Mouse (Mus musculus) embryonic stem cell, embryonic (primary cell): ENCODE data around the gene Sppl2b.

Experiments
- CTCF ChIA-PET, 4 experiments: fragments of 300-600 bp in 2 of 4; fragments of 350-600 bp in 2 of 4; sonication (Branson Sonifier 250); formaldehyde crosslinking; loops; one replicate each; lab custom pipeline; 2022; ENCODE audit warnings: inconsistent platforms in 2 of 4; lab: Charles Lee
- POLR2A ChIA-PET, 4 experiments: fragments of 300-600 bp in 2 of 4; fragments of 350-600 bp in 2 of 4; sonication (Branson Sonifier 250); formaldehyde crosslinking; loops; one replicate each; lab custom pipeline; 2022; ENCODE audit warnings: antibody characterized with exemption in 4 of 4, inconsistent platforms in 1 of 4; lab: Charles Lee

The Sppl2b gene

GRCm38 (mm10) chr10:80854913-80855748, at the start of gene Sppl2b, which contains the start of gene Lsm7:
TSS of gene Sppl2b (plus strand) at chr10:80855275.
TSS of gene Lsm7 (minus strand) at chr10:80855209.
- ChIA-PET POLR2A (interaction anchor here (0.5 to 6.4 kb wide), 35 partner anchors 8 to 180 kb away, joined by 3 to 49 read pairs (median 3); partner anchors contain the start of genes Ap3d1 (in 1 of the 4), Gadd45b (in 1 of the 4), Mknk2 (in 1 of the 4) and Tmprss9 (in 1 of the 4)), CTCF (interaction anchor here in 3 of 4 experiments (0.6 to 2.2 kb wide), 9 partner anchors 18 to 984 kb away, joined by 3 to 10 read pairs (median 4); no protein-coding TSS in a partner anchor)

- CTCF ChIA-PET: interaction anchor here (0.5 to 8.6 kb wide), 92 partner anchors 9 to 1025 kb away, joined by 3 to 142 read pairs (median 4); partner anchors contain the start of genes Ap3d1 (in 1 of the 4), Dot1l (in 1 of the 4), Gadd45b (in 1 of the 4) and Gng7 (in 1 of the 4)
- POLR2A ChIA-PET: interaction anchor here in 3 of 4 experiments (0.6 to 9.2 kb wide), 64 partner anchors 8 to 513 kb away, joined by 3 to 99 read pairs (median 4); partner anchors contain the start of genes Timm13 (in 3 of the 3), Ap3d1 (in 2 of the 3), Csnk1g2 (in 2 of the 3) and Gadd45b (in 2 of the 3)
Observed at GRCm38 (mm10) chr10:80805322-80805721, 49.8 kb upstream of the Sppl2b start.

- ChIA-PET CTCF (interaction anchor here (0.5 to 8.6 kb wide), 95 partner anchors 8 to 1025 kb away, joined by 3 to 142 read pairs (median 4); partner anchors contain the start of genes Ap3d1 (in 1 of the 4), Dot1l (in 1 of the 4), Gadd45b (in 1 of the 4) and Gng7 (in 1 of the 4)), POLR2A (interaction anchor here in 3 of 4 experiments (0.6 to 9.2 kb wide), 66 partner anchors 8 to 514 kb away, joined by 3 to 99 read pairs (median 4); partner anchors contain the start of genes Timm13 (in 3 of the 3), Ap3d1 (in 2 of the 3), Csnk1g2 (in 2 of the 3) and Gadd45b (in 2 of the 3))
Observed at GRCm38 (mm10) chr10:80805925-80806324, 49.1 kb upstream of the Sppl2b start.

DNA sequence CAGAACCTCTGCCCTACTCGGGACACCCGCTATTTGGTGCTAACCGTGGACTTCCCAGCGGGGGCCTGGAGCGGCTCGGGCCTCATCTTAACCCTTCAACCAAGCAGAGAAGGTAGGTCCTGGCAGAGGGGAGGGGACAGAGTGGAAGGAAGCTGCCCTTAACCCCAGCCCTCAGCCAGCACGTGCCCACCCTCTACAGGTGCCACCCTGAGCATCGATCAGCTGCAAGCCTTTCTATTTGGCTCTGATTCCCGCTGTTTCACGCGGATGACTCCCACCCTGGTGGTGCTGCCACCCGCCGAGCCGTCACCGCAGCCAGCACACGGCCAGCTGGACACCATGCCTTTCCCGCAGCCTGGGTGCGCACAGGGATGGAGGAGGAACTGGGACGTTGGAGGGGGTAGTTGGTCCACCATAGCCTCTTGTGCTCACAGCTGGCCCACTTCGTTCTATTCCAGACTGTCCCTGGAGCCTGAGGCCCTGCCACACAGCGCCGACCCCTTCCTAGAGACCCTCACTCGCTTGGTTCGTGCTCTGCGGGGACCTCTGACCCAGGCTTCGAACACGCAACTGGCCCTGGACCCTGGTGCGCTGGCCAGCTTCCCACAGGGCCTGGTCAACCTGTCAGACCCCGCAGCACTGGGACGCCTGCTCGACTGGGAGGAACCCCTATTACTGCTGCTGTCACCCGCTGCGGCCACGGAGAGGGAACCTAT, 48.6 kb upstream of the Sppl2b start:
- ChIA-PET CTCF (interaction anchor here (0.8 to 8.6 kb wide), 61 partner anchors 8 to 696 kb away, joined by 3 to 142 read pairs (median 5); partner anchors contain the start of genes Lmnb2 (in 1 of the 4), Slc39a3 (in 1 of the 4) and Timm13 (in 1 of the 4)), POLR2A (interaction anchor here in 3 of 4 experiments (0.6 to 9.2 kb wide), 80 partner anchors 8 to 638 kb away, joined by 3 to 99 read pairs (median 4); partner anchors contain the start of genes Sf3a2 (in 3 of the 3), Timm13 (in 3 of the 3), Ap3d1 (in 2 of the 3) and Csnk1g2 (in 2 of the 3))

- ChIA-PET CTCF (interaction anchor here in 3 of 4 experiments (0.6 to 8.6 kb wide), 35 partner anchors 11 to 696 kb away, joined by 3 to 142 read pairs (median 5); partner anchors contain the start of genes Lmnb2 (in 1 of the 3) and Timm13 (in 1 of the 3)), POLR2A (interaction anchor here (0.6 to 9.2 kb wide), 57 partner anchors 9 to 639 kb away, joined by 3 to 99 read pairs (median 4); partner anchors contain the start of genes Sf3a2 (in 3 of the 4), Plekhj1 (in 2 of the 4), Ap3d1 (in 1 of the 4) and Csnk1g2 (in 1 of the 4))
Observed at GRCm38 (mm10) chr10:80807057-80807627, 47.9 kb upstream of the Sppl2b start.

- CTCF ChIA-PET: interaction anchor here in 3 of 4 experiments (0.6 to 8.6 kb wide), 13 partner anchors 30 to 230 kb away, joined by 3 to 142 read pairs (median 3); partner anchors contain the start of gene Abhd17a (in 1 of the 3)
- POLR2A ChIA-PET: interaction anchor here (0.6 to 9.2 kb wide), 42 partner anchors 8 to 516 kb away, joined by 3 to 99 read pairs (median 6); partner anchors contain the start of genes Plekhj1 (in 2 of the 4), Ap3d1 (in 1 of the 4), Csnk1g2 (in 1 of the 4) and Gadd45b (in 1 of the 4)
Observed at GRCm38 (mm10) chr10:80808099-80808984, 46.7 kb upstream of the Sppl2b start.

DNA sequence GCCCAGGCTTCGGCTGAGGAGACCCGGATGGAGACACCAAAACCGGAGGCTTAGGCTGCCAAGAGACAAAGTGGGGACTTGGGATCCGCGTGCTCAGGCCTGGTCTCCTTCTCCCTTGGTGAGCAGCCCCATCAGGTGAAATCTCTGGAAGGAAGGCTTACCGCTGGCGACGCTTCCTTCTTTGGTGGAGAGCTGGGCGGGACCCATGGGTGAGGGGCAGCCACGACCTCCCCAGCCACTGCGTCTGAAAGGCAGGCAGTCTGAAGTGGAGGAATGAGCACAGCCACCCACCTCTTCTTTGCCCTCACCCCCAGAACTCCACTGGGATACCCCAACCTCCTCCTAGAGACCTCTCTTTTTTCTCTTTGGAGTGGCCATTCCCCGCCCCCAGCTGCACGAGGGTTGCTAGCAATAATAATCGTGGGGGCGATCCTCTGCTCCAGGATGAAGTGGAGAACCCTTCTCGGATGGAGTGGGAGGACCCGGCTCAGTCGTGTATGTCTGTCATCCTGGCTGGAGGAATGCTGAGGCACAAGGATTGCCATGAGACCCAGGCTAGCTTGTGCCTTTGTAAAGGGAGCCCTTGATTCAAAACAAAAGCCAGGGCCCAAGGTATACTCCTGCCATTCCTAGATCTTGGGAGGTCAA, 46.0 kb upstream of the Sppl2b start:
- POLR2A ChIA-PET: interaction anchor here (0.6 to 9.2 kb wide), 47 partner anchors 8 to 562 kb away, joined by 3 to 99 read pairs (median 5); partner anchors contain the start of genes Plekhj1 (in 2 of the 4), Ap3d1 (in 1 of the 4), Gadd45b (in 1 of the 4) and Mknk2 (in 1 of the 4)
- CTCF ChIA-PET: interaction anchor here in 3 of 4 experiments (0.6 to 8.6 kb wide), 13 partner anchors 9 to 1794 kb away, joined by 3 to 142 read pairs (median 4); partner anchors contain the start of genes Abhd17a (in 1 of the 3) and Tmprss9 (in 1 of the 3)

- ChIA-PET POLR2A (interaction anchor here (0.5 to 9.2 kb wide), 43 partner anchors 9 to 761 kb away, joined by 3 to 99 read pairs (median 5); partner anchors contain the start of genes Ap3d1 (in 1 of the 4), Csnk1g2 (in 1 of the 4), Gadd45b (in 1 of the 4) and Mknk2 (in 1 of the 4)), CTCF (interaction anchor here (0.6 to 8.6 kb wide), 14 partner anchors 11 to 1793 kb away, joined by 3 to 142 read pairs (median 4); partner anchors contain the start of gene Gng7 (in 1 of the 4))
Observed at GRCm38 (mm10) chr10:80810084-80810483, 45.0 kb upstream of the Sppl2b start.

DNA sequence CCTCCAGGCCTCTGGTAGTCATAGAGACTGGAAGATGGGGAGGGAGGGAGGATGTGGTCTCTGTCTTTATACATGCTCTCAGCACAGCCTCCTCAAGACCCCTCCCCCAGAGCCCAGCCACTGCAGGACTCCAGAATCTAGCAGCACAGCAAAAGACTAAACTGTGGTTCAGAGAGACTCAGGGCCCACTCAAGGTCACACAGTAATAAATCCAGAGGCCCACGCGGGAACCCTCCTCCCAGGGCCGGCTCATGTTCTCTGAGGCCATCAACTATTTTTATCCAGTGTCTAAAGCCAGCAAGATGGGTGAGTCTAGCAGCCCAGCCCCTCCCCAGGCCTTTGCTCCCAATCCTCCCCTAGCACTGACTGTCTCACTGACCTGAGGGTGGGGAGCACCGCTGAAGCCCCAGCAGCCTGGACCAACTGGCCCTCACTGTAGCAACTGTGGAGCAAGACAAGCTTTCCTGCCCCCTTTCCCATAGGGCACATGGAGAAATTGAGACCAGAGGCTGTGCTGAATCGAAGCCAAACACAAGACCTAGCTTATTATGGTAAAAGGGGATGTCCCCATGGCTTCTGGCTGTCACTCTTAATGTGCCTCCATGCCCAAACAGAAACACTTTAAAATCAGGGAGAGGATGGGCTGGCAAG, 42.6 kb upstream of the Sppl2b start:
- CTCF ChIA-PET: interaction anchor here in 2 of 4 experiments (1.3 to 1.5 kb wide), 2 partner anchors 68 to 69 kb away, joined by 3 to 8 read pairs; no protein-coding TSS in a partner anchor
- POLR2A ChIA-PET: interaction anchor here in 2 of 4 experiments (1.2 to 9.2 kb wide), 3 partner anchors 17 to 30 kb away, joined by 3 to 99 read pairs (median 4); no protein-coding TSS in a partner anchor

DNA sequence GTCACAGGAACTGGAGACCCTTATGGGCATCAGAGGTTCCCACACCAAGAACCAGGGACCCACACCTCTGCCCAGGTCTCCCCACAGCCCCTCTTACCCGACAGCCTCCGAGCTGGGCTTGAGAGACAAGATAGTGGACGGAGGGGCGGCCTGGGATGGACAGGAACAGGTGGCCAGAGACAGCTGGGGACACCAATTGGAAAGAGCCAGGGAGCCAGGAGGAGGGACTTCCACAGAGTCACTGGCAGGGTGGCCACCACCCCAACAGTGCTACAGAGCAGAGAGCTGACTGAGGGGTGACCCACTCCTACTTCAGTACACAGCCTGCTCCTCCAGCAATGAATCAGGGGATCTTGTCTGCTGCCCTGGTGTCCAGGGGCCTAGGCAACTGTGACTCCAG, 41.7 kb upstream of the Sppl2b start, which contains the start of gene Jsrp1:
Jsrp1 (minus strand) TSS at position 133 of the 400 bp plus-strand sequence.
- ChIA-PET CTCF (interaction anchor here in 2 of 4 experiments (1.3 to 1.7 kb wide), 3 partner anchors 8 to 68 kb away, joined by 3 to 8 read pairs (median 8); no protein-coding TSS in a partner anchor), POLR2A (interaction anchor here in 2 of 4 experiments (0.7 to 9.2 kb wide), 5 partner anchors 15 to 31 kb away, joined by 3 to 99 read pairs (median 3); partner anchors contain the start of genes Plekhj1 (in 1 of the 2) and Sf3a2 (in 1 of the 2))

DNA sequence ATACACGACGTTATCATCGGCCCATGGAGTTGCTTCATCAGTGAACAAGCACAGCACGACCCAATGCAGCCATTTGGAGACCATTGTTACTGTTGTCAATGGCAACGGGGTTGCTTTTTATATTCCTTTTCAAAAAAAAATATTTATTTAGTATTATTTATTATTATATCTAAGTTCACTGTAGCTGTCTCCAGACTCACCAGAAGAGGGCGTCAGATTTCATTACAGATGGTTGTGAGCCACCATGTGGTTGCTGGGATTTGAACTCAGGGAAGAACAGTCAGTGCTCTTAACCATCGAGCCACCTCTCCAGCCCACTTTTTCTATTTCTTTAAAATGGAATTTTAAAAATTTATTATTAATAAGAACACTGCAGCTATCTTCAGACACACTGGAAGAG, 40.3 kb upstream of the Sppl2b start:
- ChIA-PET POLR2A (interaction anchor here in 3 of 4 experiments (0.6 to 1.6 kb wide), 8 partner anchors 9 to 347 kb away, joined by 3 to 5 read pairs (median 3); partner anchors contain the start of genes Amh (in 1 of the 3), Gadd45b (in 1 of the 3), Plekhj1 (in 1 of the 3) and Sf3a2 (in 1 of the 3)), CTCF (interaction anchor here in 2 of 4 experiments (0.8 to 1.7 kb wide), 6 partner anchors 9 to 67 kb away, joined by 3 to 8 read pairs (median 4); no protein-coding TSS in a partner anchor)

DNA sequence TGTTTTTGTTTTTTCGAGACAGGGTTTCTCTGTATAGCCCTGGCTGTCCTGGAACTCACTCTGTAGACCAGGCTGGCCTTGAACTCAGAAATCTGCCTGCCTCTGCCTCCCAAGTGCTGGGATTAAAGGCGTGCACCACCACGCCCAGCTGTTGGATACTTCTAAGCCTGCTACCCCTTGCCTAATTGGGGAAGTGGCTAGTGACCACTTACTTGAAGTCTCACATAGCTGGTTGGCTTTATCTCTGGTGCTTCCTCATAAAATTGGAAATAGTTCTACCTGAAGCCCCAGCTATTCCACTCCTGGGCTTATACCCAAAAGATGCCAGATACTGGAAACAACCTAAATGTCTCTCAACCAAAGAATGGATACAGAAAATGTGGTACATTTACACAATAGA, 38.8 kb upstream of the Sppl2b start:
- POLR2A ChIA-PET: interaction anchor here in 3 of 4 experiments (0.6 to 4.3 kb wide), 9 partner anchors 9 to 299 kb away, joined by 3 to 24 read pairs (median 4); partner anchors contain the start of gene Amh (in 1 of the 3)
- CTCF ChIA-PET: interaction anchor here in 3 of 4 experiments (0.9 to 3.1 kb wide), 4 partner anchors 42 to 69 kb away, joined by 3 to 17 read pairs (median 4); no protein-coding TSS in a partner anchor

- ChIA-PET CTCF (interaction anchor here in 3 of 4 experiments (0.6 to 3.2 kb wide), 9 partner anchors 11 to 70 kb away, joined by 3 to 19 read pairs (median 4); no protein-coding TSS in a partner anchor), POLR2A (interaction anchor here in 2 of 4 experiments (0.6 to 4.3 kb wide), 10 partner anchors 8 to 300 kb away, joined by 3 to 24 read pairs (median 4); partner anchors contain the start of genes Amh (in 1 of the 2) and Lingo3 (in 1 of the 2))
Observed at GRCm38 (mm10) chr10:80817164-80817563, 37.9 kb upstream of the Sppl2b start.
